Mouse (Mus musculus) layer of hippocampus, adult 9-11 months (tissue): ENCODE measurements around the gene Dcun1d2.
"Not testable (repeated sequence)": the region's sequence is repeated elsewhere in the genome, so short reads cannot be mapped to it uniquely, and the experiment has no call there.

Source experiments
- DNase-seq: peaks from one replicate; pipeline ENCODE4 v3.0.0; 2022

The Dcun1d2 gene

DNA sequence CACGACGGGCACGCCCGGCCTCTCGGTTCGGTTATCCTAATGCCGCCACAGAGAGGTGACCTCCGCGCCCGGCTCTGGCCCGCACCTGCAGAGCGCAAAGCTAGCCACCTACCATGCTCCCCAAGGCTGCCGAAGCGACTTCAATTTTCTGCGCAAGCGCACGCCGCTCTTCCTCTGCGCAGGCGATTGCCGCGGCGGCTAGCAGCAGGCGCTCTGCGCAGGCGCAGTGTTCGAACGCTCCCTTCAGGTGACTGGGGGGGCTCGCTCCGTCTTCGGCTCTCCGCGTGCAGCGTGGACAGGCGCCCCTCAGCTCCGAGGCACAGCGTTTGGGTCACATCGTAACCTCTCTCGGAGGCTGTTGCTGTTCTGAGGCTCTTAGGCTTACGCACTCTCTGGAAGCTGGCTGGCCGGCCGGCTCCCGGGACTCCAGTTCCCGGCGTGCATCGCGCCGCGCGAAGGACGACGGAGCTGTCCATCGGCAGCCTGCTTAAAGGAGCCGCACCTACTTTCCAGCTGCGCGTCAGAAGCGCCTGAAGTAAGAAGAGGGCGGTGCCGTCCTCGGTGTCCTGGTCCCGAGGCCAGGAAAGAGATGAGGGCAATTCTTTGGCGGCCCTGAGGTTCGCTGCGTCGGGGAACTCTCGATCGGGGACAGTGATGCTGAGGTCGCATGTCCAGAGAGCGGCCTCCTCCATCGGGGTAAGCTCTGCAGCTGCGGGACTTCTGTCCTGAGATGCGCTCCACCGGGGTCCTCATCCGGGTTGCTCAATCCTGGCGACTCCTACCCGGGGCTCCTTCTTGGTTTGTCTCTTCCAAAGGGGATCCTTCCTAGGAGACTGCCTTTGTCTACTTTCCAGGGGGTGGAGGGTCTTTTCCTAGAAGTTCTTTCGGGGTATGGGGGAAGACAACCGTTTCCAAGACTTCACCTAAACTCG, at the start of gene Dcun1d2, which contains the start of gene Tmco3:
TSS of gene Dcun1d2 (minus strand) at position 440 of the 932 bp plus-strand sequence.
TSS of gene Tmco3 (plus strand) at position 499 of the 932 bp plus-strand sequence.
- DNase-seq: peak; percentile 95

DNA sequence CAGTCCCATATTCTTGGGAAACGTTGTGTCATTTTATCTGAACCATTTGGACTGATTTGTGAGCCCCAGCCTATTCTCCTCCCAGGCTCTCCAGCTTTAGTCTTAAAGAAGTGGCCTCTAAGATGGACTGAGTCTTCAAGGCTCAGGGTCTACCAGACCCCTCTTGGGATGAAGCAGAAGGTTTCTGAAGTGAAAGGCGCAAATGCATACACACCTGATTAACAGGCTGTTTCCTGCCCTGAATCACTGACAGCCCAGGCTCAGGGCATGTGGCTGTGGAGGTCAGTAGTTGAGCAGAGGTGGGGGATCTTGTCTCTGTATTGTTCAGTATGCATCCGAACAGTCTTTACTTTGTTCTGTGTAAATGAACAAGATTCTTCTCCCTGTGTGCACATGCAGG, 49.7 kb upstream of the Dcun1d2 start:
- DNase-seq: no peak

DNA sequence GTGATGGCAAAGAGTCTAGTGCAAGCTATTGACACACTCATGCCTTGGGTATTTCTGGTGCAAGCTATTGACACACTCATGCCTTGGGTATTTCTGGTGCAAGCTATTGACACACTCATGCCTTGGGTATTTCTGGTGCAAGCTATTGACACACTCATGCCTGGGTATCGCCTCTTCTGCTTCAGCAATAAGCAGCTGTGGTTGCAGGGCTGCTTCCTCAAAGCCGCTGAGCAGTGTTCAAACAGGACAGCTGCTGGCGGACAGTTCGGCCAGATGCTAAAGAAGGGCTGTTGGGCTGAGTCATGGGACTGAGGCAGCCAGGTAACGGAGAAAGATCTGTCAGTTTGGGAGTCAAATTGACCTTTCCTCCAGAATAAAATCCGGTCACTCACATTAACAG, 49.3 kb upstream of the Dcun1d2 start:
- DNase-seq: not testable (repeated sequence)

DNA sequence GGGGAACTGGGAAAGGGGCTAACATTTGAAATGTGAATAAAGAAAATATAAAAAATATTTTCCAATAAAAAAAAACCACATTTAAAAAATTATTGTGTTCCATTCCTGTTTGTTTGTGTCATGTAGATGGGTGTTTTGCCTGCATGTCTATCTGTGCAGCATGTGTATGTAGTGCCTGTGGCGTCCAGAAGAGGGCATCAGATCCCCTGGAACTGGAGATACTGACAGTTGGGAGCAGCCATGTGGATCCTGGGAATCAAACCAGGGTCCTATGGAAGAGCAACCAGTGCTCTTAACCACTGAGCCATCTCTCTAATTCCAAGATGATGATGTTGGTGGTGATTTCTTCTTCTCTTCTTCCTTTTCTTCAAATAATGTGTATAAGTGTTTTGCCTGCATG, 46.7 kb upstream of the Dcun1d2 start:
- DNase-seq: no peak

DNA sequence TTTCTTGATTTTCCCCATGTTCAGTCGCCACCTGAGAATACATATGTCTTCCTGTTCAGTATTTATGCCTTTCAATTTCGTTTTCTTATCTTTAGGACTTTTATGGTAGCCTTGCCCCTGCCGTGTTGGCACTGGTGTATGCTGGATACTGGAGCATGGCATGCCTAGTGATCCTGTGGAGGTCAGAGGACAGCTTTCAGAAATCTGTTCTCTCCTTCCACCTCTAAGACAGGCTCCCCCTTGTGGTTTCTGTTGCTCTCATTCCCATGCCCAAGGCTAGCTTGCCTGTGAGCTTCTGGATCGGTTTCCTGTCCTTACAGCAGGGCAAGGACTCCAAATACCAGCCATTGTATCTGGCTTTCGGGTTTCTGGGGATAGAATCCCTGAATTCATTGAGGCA, 38.7 kb upstream of the Dcun1d2 start:
- DNase-seq: no peak

DNA sequence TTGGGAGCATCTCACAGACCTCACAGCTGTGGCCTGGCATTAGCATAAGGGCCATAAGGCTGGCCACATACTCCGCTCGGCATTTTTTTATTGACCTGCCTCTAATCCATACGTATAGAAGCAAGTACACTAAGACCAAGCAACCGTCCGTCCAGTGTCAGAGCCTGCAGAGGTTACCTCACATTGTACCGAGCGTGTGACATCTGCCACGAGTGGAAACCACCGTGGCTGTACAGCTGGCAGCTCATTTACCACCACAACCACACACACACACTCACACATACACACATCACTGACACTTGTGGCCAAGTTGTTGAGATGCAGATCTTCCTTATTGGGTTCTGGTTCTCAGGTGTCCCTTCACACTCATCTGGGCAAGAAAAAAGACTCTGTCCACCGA, 28.7 kb upstream of the Dcun1d2 start:
- no peak for DNase-seq

DNA sequence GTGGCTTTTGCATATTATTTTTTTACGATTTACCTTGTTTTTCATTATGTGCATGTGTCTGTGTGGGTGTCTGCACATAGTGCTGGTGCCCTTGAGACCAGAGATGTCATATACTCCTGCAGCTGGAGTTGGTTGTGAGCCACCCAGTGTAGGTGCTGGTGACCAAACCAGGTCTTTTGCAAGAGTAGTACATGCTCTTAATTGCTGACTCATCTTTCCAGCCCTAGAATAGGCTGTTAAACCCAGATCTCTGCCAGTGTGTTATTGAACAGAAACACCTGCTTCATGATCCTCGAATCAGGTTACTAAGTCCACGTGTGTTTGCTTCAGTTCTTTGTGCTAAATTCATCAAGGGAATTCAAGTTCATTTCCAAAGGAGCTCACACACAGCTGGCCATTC, 27.0 kb upstream of the Dcun1d2 start:
- no peak for DNase-seq

DNA sequence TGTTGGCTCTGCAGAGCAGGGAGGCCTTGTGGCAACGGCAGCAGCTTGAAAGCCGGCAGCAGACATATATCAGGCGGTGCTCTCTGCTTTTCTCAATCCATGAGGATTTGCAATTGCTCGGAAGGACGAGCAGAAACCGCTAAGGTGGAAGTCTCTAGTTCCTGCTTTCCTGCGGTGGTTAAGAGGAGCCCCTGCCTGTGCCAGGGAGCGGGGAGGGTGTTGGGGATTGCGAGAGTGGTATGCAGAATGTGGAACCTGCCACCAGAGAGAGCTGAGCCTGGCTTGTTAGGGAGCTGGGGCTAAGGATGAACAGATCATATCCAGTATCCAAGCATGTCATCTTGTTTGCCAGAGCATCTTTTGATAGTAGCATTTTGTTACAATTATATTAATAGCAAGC, 19.0 kb upstream of the Dcun1d2 start:
- no peak for DNase-seq

DNA sequence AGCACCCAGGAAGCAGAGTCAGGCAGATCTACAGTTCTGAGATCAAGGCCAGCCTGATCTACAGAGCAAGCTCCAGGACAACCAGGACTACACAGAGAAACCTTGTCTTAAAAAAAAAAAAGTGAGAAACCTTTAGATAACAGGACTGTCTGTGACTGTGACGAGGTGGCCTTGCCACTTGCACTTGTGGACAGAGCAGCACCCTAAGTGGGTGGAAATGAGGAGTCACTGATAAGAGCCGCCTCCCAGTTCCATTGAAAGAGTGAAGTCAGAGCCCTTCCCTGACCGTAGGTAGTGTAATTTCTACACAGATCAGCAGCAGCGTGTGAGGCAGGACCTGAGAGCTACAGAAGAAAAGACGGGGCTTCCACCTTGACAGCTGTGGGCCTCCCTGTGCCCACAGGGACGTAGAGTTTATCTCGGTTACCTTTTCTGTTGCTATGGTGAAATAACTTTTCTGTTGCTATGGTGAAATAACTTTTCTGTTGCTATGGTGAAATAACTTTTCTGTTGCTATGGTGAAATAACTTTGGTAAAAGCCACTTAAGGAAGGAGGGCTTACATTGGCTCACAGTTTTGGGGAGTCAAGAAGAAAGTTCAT, 18.5 kb upstream of the Dcun1d2 start:
- DNase-seq: no peak

DNA sequence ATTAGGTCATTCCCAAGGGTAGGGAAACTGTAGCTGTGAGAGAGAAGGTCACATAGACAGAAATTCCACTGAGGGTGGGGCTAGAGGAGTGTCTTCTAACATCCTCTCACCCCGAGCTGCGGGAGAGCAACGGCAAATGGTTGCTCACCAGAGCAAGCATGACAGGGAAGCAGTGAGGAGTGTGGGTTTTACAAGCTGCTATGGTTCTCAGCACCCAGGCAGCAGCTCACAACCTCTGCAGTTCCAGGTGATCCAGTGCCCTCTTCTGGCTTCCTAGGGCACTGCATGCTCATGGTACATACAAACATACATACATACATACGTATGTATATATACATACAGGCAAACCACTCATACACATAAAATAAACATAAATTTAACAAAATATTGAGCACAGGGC, 18.0 kb upstream of the Dcun1d2 start:
- DNase-seq: no peak

DNA sequence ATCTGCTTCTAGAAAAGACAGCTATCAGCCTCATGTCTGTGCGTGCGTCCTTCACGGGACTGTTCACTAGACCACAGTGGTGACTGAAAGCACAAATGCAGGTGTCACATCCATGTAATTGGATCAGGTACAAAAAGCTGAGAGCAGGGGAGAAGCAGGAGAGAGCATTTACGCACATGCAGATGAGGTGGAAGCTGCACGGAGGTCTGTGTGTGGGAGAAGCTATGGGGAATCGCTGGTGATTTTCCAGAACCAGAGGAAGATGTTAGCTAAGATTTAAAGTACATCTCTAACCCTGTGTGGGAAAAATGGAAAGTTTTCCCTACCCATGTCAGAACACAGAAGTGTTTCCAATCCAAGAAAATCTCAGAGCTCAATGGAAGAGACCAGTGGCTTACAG, 17.5 kb upstream of the Dcun1d2 start:
- peak; percentile 15 for DNase-seq

DNA sequence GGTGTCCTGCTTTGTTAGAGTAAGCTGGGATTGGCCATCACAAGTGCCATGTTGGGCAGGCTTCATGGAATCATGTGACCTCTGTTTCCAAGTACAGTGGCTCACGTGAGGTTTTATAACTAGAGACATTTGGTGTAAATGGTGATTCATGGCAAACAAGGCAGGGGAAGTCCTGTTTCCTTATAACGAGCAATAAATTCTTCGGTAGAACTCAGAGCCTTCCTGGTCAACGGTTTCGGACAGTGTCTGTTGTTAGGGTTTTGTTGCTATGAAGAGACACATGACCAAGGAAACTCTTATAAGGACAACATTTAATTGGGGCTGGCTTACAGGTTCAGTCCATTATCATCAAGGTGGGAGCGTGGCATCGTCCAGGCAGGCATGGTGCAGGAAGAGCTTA, 13.1 kb upstream of the Dcun1d2 start:
- no peak for DNase-seq

DNA sequence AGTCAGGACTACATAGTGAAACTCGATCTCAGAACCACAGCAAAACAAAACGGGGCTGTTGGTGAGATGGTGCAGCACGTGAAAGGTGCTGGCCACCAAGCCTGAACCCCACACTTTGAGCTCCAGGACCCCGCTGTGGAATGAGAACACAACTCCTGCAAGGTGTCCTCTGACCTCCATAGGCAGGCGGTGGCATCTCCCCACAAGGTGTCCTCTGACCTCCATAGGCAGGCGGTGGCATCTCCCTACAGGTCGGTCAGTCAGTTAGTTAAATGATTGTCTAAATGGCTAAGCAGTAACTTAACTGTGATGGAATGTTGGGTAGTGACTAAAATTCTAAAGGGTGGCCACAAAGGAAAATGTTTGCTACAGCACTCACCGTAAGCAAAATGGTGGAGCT, 11.6 kb upstream of the Dcun1d2 start:
- no peak for DNase-seq

DNA sequence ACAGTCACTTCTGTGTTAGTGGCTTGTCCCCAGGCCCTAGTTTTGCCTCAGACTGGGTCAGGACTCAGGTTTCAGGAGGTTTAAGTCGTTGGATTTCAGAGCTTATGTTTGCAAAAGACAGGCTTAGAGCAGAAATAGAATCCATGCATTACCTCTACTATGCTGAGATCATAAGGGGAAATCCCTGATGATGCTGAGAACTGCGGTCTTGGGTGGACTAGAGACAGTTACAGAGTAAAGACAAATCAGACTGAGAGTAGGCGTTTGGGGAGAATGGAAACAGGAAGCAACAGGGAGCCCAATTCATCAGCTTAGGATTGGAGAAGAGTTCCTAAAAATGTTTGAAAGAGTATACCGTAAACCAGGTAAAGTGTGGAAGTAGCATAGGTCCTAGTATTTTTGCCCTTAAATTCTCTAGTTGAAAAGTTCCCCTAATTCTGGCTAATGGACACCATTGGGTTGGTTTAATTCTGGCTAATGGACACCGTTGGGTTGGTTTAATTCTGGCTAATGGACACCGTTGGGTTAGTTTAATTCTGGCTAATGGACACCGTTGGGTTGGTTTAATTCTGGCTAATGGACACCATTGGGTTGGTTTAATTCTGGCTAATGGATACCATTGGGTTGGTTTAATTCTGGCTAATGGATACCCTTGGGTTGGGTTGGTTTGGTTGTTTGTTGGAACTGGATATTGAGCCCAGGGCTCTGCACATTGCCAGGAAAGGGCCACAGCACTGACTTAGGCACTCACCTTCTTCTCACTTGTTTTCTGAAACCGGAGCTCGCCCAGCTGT, 5.9 kb upstream of the Dcun1d2 start:
- no peak for DNase-seq

DNA sequence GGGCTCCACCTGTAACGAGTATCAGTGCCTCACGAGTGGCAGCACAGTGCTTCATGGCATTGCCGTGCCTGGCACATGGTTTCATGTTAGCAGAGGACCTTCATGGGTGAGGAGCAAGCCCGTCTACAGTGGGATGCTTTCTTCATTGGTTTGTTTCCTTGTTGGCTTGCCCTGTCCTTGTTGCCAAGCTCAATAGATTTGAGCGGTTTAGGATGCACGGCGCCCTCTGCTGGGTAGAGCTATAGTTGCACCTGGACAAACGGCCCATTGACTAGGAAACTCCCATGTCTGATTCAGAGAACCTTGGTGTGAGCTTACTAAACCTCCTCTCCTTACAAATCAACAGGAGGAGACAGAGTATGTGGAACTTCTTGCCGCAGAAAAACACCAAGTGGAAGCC, 4.4 kb upstream of the Dcun1d2 start:
- peak; percentile 63 for DNase-seq

DNA sequence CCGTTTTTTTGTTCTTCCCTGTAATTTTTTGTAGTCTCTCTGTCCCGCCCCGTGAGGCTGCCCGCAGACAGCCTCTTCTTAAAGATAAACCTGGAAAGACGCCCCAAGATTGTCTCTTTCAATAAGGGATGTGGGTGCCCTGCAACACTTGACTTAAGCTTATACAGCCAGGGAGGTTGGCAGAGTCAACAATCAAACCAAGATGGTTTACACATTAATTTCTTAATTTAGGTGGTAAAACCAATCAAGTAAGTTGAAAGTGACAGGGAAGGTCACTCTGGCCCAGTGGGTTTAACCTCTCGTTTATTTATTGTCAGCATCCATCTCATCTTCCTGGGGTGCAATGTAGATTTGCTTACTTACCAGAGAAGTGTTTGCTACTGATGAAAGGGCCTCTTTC, 715 bp upstream of the Dcun1d2 start:
- DNase-seq: no peak

DNA sequence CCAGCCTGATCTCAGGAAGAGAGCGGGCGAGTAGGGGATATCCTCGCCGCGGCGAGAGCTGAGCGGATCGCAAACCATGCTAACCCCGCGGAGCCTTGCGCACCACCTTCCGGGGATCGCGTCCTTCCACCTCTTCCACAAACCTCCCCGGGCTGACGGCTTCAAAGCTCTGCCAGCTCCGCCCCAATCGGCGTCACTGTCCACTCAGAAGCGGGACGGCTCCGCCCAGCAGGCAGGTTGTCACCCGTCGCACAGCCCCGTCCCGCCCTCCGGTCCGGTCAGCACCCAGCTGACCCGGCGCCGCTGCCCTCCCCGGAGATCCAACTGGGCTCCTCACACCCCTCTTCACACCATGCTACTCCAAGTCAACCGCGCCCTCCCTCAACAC, 633 bp downstream of the Dcun1d2 start:
- peak; percentile 88 for DNase-seq

DNA sequence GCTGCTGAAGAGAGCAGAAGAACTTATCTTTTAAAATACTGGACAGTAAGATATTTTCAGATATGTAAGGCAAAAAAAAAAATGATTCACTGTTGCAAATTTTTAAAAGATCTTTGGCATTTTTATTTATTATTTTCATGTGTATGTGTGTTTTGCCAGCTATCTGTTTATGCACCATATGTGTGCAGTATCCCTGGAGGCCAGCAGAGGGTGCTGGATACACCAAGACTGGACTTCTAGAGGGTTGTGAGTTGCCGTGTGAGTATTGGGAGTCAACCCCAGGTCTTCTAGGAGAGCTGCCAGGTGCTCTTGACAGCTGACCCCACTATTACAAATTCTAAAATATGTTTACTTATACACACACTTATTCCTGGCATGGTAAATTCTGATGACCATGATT, 4.7 kb downstream of the Dcun1d2 start:
- DNase-seq: no peak

DNA sequence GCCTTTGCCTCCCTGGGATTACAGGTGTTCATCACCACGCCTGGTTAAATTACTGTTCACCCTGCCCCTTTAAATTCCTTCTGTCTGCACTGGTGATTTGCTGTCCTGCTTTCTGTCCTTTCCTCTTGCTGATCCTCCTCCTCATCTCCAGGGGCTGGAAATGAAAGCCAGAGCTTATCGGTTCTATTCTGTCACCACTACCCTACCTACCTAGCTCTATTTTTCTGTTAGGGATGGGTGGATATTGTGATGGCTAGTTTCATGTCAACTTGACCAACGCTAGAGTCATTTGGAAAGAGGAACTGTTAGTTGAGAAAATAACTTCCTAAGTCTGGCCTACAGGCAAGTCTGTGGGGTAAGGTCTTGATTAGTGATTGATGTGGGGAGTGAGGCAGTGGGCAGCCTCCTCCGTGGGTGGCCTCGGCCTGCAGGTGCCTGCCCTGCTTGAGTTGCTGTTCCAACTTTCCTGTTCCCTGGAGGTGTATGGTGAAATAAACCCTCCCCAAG, 10.9 kb downstream of the Dcun1d2 start:
- no peak for DNase-seq

DNA sequence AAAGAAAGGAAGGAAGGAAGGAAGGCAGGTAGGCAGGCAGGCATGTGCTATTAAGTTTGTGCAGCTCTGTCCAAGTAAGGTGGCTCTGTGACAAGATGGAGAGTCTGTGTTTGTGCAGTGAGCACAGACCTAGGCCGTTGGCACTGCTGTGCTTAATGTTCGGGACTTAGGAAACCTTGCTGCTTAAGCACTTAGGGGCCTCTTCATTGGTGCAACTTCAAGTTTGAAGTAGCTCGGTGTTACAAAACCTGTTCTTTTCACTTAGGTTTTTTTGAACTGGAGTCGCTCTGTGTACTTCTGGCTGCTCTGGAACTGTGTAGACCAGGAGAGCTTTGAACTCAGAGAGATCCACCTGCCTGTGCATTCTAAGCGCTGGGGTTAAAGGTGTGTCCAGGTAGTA, 15.1 kb downstream of the Dcun1d2 start:
- DNase-seq: no peak

DNA sequence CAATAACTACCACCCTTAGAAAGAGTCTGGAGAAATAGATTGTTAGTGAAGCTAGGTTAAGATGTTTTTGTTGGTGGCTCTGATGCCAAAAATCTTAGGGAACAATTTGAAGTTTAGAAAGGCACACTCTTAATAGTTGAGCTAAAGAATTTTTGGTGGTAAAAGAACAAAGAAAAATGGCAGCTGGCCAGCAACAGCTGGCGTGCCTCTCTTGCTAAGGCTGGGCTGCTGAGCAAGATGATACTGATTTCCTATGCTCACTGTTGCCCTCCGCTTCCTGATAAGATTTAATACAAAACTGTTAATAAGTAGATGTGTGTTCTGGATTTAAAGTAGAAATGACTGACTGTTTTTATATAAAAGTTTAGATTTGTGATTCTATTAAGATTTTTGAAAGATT, 20.4 kb downstream of the Dcun1d2 start:
- no peak for DNase-seq

DNA sequence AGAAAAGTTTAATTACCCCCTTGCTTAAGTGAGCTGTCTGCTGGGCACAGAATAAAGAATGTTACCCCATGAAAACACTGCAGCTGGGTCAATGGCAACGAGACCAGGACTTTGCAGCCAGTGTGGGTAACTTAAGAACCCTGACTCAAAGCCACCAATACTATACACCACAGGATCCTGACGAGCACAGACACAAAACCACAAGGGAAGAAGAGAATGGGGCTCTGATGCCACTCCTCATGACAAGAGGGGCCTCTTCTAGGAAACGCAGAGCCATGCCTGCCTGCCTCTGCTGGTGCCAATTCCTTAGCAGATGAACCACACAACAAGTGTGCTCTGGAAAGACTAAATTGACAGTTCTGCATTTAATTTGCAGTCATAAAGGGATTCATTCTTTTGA, 24.6 kb downstream of the Dcun1d2 start:
- DNase-seq: no peak

DNA sequence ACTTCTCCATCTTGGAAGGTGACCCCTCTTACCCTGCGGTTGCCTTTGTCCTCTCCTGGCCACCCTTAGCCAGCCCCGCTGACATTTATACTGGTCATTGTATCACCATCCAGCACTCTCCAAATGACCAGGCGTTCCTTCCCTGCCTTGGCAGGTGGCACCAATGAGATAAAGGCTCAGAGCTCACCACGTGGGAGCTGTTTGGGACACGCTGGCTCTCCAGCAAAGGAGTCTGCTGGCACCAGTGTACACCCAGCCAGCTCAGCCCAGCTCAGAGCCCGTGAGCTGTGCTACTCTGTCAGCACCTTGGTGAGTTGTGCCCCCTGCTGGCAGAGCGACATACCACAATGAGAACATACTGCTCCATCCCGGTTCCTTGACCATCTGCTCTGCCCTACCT, 33.9 kb downstream of the Dcun1d2 start, which contains the start of gene Adprhl1:
TSS of gene Adprhl1 (minus strand) at position 144 of the 400 bp plus-strand sequence.
- peak; percentile 83 for DNase-seq
